Mouse (Mus musculus) cerebellum, postnatal 36 days (tissue): ENCODE results near the gene Bak1.
A peak's percentile ranks its signal among the peaks of the same experiment; 100 is the strongest.

Experiments used
- DNase-seq, 2 experiments: peaks; one replicate each; pipeline ENCODE4 v3.0.0; 2021 to 2022; ENCODE audit warnings: mixed read lengths in 2 of 2

The Bak1 gene

GRCm38 (mm10) chr17:27028909-27029308, at the start of gene Bak1:
Gene Bak1, minus strand, starts transcription at chr17:27029009.
- no peak for DNase-seq

DNA sequence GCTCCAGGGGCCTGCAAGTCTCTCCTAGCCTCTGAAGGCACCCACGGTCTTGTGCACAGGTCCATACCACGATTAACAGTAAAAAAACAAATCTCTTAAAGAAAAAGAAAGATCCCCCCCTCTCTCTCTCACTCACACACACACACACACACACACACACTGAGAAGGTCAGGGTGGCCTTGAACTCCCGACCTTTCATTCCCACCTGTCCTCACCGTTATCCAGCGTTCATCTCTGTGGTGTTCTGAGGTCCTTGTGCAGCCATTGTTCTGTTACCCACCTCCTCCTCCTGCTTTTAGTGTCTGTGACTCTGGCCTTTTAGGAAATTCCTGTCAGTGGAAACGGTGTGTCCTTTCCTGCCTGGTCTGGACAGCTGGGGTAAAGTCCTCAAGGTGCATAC, 49.7 kb upstream of the Bak1 start:
- DNase-seq = no peak

DNA sequence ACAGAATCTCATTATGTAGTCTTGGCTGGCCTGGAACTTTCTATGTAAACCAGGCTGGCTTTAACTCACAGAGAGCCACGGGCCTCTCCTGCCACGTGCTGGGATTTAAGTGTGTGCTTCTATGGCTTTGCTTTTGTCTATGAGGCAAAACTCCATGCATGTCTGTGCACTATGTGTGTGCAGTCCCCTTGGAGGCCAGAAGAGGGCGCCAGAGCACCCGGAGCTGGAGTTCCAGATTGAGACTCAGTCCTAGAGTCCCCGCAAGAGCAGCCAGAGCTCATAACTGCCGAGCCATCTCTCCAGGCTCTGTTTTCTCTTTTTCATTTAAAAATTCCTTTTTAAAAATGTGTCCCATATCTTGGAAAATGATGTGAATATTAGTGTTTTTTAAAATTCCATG, 49.1 kb upstream of the Bak1 start:
- no peak for DNase-seq

DNA sequence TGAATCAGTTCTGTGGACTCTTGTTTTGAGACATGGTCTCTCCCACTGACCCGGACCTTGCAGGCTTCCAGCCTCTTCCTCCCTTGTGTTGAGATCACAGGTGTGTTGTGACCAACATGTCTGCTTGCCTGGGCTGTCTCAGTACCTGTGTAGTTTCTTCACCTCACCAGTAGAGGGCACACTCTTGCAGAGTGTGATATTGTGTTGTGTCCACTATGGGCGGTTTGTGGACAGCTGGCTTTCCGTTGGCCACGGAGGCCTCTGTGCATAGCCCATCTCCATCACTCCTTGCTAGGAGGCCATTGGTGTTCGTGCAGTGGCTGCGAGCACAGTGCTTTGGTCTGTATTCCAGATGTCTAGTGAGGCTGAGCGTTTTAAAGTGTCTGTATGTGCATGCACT, 48.3 kb upstream of the Bak1 start:
- DNase-seq = no peak

GRCm38 (mm10) chr17:27074849-27075745, 46.3 kb upstream of the Bak1 start:
- peak in 1 of 2 experiments; percentile 37 for DNase-seq

DNA sequence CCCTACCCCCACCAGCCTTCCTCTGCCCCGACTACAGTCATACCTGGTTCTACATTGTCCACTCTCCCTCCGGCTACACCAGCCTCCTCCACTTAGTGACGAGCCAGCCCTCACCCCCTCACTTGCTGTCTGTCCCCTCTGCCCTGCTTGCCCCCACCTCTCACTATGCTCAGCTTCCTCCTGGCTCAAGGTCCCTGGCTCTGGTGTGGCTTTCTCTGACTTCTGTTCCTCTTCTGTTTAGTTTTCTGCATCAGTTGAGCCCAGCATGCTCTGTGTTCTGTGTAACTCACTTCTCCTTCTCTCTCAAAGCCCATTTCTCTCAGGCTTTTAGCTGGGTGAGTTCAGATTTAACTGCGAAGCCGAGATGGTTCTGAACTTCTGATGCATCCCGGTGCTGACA, 45.4 kb upstream of the Bak1 start:
- no peak for DNase-seq

DNA sequence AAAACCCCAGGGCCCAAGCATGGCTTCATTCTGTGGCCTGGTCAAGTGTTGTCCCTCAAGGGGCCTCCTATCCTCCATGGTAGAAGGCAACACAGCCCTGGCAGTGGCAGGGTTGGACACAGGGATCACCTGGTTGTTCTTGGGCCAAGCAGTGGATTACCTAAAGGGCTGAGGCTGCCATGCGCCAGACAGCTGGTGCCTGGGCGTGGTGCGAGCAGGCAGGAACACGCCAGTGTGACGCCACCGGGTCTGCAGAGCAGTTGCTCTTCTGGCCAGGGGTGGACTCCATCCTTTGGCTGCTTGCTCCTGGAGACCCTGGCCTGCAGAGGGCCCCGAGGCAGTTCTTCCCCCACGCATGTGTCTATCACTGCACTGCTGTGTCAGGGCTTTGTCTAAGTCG, 45.0 kb upstream of the Bak1 start:
- DNase-seq = no peak

DNA sequence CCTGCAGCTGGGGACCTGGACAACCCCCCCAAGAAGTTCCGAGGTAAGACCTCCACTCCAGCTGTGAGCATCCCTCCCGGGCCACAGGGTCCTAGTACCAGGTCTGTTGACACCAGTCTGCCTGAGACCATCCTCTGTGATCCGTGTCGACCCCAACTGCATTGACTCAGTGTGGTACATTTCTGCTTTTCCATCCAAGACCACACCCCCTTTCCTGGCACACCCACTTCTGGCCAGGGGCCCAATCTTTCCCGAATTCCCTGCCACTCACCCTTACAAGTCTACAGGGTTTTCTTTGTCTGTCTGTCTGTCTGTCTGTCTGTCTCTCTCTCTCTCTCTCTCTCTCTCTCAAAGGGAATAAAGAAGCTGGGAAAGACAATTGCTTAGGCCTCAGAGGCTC, 44.3 kb upstream of the Bak1 start:
- DNase-seq = no peak

GRCm38 (mm10) chr17:27072363-27072762, 43.6 kb upstream of the Bak1 start:
- no peak for DNase-seq

- DNase-seq = peak; percentile 75 to 79
These were observed 42.8 kb upstream of the Bak1 start for GRCm38 (mm10) chr17:27071630-27072029.

DNA sequence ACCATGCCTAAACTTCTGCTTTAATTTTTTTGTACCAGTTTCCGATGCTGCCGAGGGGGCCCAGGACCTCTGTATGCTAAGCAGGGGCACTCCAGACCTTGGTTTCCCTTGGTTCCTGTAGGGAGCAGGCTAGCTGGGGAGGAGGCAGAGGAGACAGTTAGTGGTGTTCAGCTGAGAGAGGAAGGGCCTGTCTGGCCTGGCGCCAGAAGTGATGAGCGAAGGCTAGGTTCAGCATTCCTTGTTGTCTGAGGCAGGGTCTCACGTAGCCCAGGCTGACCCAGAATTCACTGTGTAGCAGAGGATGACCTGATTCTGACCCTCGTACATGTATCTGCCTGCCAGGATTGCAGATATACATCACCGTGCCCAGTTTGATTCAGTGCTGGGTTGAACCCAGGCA, 42.1 kb upstream of the Bak1 start:
- DNase-seq = no peak

DNA sequence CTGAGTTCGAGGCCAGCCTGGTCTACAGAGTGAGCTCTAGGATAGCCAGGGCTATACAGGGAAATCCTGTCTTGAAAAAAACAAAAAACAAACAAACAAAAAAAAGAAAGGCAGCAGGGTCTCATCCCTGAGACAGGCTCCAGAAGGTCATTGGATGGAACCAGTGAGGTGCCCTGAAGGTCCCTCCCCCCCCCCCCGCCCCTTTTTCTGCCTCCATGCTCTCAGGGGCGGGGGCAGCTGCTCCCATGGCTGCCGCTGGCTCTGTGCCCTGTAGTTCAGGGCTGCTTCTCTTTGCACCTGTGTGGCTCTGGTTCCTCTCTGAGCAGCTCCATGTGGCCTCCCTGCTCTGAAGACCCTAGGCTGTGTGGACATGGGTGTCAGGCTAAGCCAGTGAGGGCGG, 40.3 kb upstream of the Bak1 start:
- DNase-seq = no peak

DNA sequence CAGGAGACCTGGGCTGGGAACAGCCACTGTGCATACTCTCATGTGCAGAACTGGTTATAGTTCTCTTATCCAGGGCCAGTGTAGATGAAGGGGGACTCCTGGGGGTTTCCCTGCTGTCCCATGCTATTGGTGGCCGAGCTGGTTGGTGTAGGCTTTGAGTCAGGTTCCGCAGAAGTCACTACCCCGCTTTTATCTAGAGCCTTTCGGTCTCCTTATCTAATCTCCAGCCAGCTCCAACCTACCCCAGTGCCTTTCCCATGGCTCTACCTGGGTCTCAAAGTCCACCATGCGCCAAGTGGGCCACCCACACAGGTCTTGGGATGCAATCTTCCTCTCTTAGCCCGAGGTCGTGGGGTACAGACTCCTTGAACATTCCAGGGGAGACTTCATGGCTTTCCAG, 37.3 kb upstream of the Bak1 start:
- no peak for DNase-seq

DNA sequence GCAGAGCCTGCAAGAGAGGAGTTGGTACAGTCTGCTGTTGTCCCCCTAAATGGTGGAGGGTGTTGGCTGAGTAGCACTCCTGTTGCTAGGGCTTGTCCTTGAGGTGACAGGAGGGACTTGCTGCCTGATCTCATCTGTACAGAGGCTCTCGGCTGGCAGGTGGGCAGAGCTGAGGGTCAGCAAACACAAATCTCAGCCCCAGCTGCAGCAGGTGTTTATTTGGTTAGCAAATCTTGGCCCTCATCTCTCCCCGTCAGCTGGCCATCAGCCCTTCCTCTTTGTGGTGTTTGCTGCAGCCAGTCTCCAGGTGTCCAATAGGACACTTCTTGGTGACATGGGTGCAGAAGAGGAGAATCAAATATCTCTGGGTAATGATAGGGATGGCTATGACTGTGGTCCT, 35.4 kb upstream of the Bak1 start:
- no peak for DNase-seq

DNA sequence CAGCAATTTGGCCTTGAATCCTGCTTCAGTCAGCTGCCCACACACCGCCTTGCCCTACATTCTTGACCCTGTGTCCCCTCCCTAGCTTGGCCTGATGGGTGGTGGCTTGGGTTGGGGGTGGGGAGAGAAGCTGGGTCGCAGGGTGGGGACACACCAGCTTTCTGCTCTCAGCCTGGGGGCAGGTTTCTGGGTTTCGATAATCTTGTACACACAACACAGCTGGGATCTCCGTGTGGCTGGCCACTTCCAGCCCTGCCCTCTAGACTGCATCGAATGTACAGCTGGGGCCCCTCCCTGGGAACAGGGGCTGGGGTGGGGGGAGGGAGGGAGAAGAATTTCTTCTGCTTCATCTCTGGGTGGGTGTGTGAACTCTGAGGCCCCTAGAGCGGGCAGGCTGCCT, 34.9 kb upstream of the Bak1 start:
- DNase-seq = no peak

DNA sequence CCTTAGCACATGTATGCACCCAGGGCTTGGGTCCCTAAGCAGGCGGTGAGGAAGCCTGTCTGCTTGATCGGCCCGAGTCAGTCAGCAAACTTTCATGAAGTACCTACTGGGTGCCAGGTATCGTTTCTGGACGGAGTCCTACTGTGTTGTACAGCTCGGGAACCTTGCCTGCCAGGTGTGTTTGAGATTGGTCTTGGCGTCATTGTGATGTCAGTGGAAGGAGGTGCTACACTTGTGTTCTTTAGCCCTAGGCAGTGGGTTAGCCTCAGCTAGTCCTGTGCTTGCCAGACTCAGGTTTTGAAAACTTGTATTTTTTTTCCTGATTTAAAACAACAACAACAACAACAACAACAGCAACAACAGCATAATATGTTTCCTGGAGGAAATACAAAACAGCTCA, 33.9 kb upstream of the Bak1 start:
- no peak for DNase-seq

DNA sequence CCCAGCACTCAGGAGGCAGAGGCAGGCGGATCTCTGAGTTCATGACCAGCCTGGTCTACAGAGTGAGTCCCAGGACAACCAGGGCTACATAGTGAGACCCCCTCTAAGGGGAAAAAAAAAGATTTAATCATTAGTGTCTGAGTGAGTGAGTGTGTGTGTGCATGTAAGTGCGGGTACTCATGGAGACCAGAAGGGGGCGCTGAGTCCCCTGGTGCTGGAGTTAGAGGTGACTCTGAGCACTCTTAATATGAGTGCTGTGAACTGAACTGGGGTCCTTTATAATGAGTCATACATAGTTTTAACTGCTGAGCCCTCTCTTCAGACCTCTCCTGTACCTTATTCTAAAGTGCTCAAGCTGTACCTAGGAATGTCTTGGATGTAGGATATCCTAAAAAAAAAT, 32.9 kb upstream of the Bak1 start:
- no peak for DNase-seq

- no peak for DNase-seq
These were observed 31.9 kb upstream of the Bak1 start for GRCm38 (mm10) chr17:27060698-27061097.

DNA sequence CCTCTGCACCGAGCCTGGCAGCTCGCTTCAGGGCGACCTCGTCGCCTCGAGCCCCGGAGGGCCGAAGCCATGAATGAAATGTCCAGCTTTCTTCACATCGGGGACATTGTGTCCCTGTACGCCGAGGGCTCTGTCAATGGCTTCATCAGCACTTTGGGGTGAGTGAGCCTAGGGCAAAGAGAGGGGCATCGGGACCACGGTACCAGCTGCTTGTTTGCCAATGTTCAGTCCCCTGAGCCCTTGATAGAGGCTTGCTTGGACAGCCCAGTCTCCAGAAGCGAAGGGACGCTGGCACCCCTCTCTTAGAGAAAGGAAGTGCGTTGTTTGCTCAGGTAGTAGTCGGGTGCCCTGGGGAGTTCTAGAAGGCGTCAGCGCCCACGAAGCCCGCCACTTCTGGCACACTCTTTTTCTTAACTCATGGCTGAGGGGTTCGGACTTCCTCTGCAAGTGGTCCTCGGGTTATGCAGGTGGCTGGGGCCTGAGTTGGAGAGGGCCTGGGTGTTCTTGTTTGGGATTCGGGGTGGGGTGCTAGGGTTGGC, 28.8 kb upstream of the Bak1 start:
- DNase-seq = no peak

DNA sequence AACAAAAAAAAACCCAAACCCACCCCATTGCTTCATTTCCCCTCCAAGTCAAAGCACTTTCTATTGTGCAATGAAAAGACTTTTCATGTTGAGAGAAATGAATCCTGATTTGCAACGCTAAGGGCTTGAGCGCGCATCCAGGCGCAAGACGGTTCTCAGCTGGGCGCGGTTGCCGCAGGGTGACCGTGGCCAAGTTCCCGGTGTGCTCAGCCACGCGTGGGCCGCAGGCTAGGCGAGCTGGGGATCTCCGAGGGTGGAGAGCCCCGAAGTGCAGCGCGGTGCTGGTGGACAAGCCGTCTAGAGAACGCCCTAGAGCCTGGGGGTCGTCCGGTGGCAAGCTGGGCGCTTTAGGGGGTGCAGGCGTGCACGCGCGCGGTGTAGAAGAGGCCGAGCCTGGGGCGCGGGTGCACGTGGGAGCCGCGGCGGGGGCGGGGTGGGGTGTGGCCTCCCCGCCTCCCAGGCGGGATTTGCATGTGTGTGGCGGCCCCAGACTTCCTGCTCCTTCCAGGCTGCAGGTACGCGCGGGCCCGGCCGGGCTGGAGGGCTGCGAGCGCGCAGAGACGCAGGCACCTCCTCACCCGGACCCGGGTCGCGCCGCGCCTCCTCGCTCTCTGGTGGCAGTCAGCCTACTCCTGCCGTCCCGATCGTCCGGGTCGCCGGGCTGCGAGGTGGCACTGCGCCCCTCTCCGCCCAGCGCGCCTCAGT, 28.2 kb upstream of the Bak1 start, which contains the start of gene Itpr3:
Itpr3 (plus strand) TSS at position 493 of the 705 bp plus-strand sequence.
- DNase-seq = peak; percentile 53 to 71

GRCm38 (mm10) chr17:27056170-27056569, 27.4 kb upstream of the Bak1 start:
- DNase-seq = no peak

DNA sequence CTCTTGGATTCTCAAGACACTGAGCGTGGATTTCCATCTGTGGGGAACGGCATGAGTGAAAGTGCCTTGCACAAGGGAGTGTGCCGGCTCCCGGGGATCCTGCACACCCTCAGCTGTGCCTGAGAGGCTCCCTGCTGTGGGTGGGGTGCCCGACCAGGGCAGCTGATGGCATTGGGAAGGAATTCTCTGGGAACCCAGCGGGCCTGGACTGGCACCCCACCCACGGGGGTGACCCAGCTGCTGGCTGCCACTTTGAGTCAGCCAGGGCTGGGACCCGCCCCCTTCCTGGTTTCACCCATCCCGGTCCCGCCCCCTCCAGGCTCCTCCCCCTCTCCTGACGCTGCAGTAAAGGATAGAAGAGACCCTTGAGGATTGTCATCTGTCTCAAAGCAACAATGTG, 22.7 kb upstream of the Bak1 start:
- DNase-seq = no peak

DNA sequence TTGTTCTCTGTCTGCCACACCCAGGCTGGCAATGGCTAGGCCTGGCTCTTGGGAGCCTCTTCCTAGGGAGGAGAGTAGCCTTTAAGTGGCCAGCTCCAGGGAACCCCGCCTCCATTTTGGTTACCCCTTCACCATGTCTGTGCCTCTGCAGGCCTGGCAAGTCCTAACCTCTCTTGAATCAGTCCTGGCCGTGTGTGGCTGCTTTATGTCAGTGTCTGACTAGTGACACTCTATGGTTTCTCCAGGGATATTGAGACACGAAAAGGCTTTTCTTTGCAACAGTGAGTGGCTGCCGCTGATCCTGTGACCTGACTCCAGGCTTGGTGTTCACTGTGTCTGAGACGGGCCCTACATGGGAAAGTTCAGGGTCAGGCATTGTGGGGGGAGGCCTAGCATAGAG, 22.0 kb upstream of the Bak1 start:
- no peak for DNase-seq
